Mouse (Mus musculus): ENCODE measurements around the gene Iqschfp. TPM values are rescaled to one million over a fixed set of nuclear protein-coding genes. Genes with fewer than 3 reads are reported as not detected.

The Iqschfp gene
- polyA plus RNA-seq, 1 experiment from 2014 or later = 0.54 TPM

- Histone ChIP-seq H3K4me3 (no peak overlapping the region), H3K9me3 (no peaks in the 10 kb centered on the region), H3K9ac (no peak overlapping the region), H3K4me1 (no peaks in the 10 kb centered on the region), H3K36me3 (no peaks in the 10 kb centered on the region), H3K4me2 (no peak overlapping the region), H3K27me3 (no peaks in the 10 kb centered on the region), H3K27ac (no peak overlapping the region)
- ATAC-seq (ENCODE audit: insufficient number of reproducible peaks, low FRiP score, low TSS enrichment, low read depth) = no peak
- WGBS = 49% methylated on average over 1 of the region's 1 CpGs
Observed at GRCm38 (mm10) chr3:68178248-68178647, 286.2 kb downstream of the Iqschfp start.

GRCm38 (mm10) chr3:68187471-68187870 is 295.4 kb downstream of the Iqschfp start:
- H3K4me3 ChIP-seq = no peak overlapping the region
- no peaks in the 10 kb centered on the region; the same call in 1 of the 2 replicates for H3K27me3 ChIP-seq
- ATAC-seq (ENCODE audit: insufficient number of reproducible peaks, low FRiP score, low TSS enrichment, low read depth) = no peak
- no peaks in the 10 kb centered on the region for H3K9me3 ChIP-seq
- H3K36me3 ChIP-seq = no peaks in the 10 kb centered on the region
- no peak overlapping the region for H3K4me2 ChIP-seq
- H3K9ac ChIP-seq = no peak overlapping the region
- H3K4me1 ChIP-seq = no peaks in the 10 kb centered on the region
- no peak overlapping the region for H3K27ac ChIP-seq
- 51% methylated on average over 8 of the region's 8 CpGs for WGBS

DNA sequence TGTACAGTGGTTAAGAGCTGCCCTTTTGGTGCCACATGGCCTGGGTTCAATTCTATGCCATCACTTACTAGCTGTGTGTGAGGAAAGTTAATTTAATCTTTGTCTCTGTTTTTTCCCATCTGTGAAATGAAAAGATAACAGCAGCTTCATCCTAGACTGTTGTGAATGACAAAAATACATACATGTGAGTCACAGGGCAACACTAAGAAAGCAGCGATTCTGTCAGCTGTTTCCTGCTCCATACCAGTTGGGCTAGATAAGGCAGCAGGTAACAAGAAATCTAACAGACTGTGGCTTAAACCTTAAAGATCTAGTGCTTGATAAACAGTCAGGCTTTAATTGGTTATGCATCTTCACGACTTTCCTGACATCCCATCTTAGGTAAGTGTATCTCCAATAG is 297.1 kb downstream of the Iqschfp start:
- no peaks in the 10 kb centered on the region for H3K4me1 ChIP-seq
- H3K27ac ChIP-seq = no peak overlapping the region
- WGBS = 79% methylated on average over 2 of the region's 2 CpGs

GRCm38 (mm10) chr3:68196933-68197332 is 304.9 kb downstream of the Iqschfp start:
- Histone ChIP-seq H3K4me1 (no peaks in the 10 kb centered on the region), H3K4me2 (no peak overlapping the region), H3K9me3 (no peaks in the 10 kb centered on the region), H3K36me3 (no peaks in the 10 kb centered on the region), H3K27ac (no peak overlapping the region), H3K4me3 (no peak overlapping the region), H3K27me3 (no peaks in the 10 kb centered on the region), H3K9ac (no peak overlapping the region)
- no peak for ATAC-seq (ENCODE audit: insufficient number of reproducible peaks, low FRiP score, low TSS enrichment, low read depth)
- WGBS = 83% methylated on average over 1 of the region's 1 CpGs

More for the DNA sequence above, 297.1 kb downstream of the Iqschfp start:
- Histone ChIP-seq H3K4me3 (no peak overlapping the region), H3K9me3 (no peaks in the 10 kb centered on the region), H3K27me3 (no peaks in the 10 kb centered on the region; the same call in 1 of the 2 replicates), H3K4me2 (no peak overlapping the region), H3K36me3 (no peaks in the 10 kb centered on the region), H3K9ac (no peak overlapping the region)
- no peak for ATAC-seq (ENCODE audit: insufficient number of reproducible peaks, low FRiP score, low TSS enrichment, low read depth)

- Histone ChIP-seq H3K27ac (no peak overlapping the region), H3K36me3 (no peaks in the 10 kb centered on the region), H3K9me3 (no peaks in the 10 kb centered on the region), H3K4me3 (no peak overlapping the region), H3K27me3 (peaks cover 7% of the 10 kb centered on the region; the same call in 1 of the 2 replicates), H3K4me1 (no peaks in the 10 kb centered on the region), H3K9ac (no peak overlapping the region), H3K4me2 (no peak overlapping the region)
- no peak for ATAC-seq (ENCODE audit: insufficient number of reproducible peaks, low FRiP score, low TSS enrichment, low read depth)
- WGBS = 25% methylated on average over 1 of the region's 1 CpGs
Observed at GRCm38 (mm10) chr3:68201214-68201613, 309.2 kb downstream of the Iqschfp start.

DNA sequence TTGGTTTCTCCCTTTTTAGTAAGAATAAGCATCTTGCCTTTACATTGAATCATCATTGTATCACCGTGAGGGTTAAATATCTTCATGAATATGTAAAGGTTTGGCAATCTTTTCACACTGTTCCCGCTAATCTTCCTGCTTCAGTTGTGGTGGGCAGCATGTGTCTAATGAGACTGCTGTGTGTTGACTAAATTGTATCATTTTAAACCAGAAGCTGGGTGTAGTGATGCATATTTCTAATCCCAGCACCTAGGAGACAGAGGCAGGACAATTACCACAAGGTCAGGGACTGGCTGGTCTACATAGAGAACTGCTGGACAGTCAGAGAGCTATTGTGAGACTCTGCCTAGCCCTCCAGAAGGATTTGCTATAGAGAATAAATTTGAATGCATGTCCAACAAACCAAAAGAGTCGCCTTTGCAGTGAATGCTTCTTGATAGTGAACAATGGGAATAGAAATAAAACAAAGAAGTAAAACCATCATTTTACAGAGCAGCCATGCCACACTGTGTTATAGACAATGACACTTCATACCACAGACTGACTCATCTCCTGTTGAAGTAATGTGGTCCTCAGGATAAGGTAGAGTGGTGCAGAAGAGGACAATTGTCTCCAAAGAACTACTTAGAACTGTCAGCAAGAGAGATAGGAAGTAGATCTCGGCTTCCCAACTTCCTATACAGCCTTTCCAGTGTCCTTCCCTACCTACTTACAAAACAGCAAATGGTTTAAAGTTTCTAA is 310.3 kb downstream of the Iqschfp start:
- no peaks in the 10 kb centered on the region for H3K9me3 ChIP-seq
- H3K27me3 ChIP-seq = peaks cover 9% of the 10 kb centered on the region; the same call in 1 of the 2 replicates
- no peak overlapping the region for H3K4me3 ChIP-seq
- H3K9ac ChIP-seq = no peak overlapping the region
- H3K36me3 ChIP-seq = no peaks in the 10 kb centered on the region
- no peak for ATAC-seq (ENCODE audit: insufficient number of reproducible peaks, low FRiP score, low TSS enrichment, low read depth)
- no peak overlapping the region for H3K27ac ChIP-seq
- no peaks in the 10 kb centered on the region for H3K4me1 ChIP-seq
- WGBS = 81% methylated on average over 4 of the region's 4 CpGs
- H3K4me2 ChIP-seq = no peak overlapping the region

- H3K9me3 ChIP-seq = no peaks in the 10 kb centered on the region
- ATAC-seq (ENCODE audit: insufficient number of reproducible peaks, low FRiP score, low TSS enrichment, low read depth) = no peak
- H3K4me3 ChIP-seq = no peak overlapping the region
- no peak overlapping the region for H3K4me2 ChIP-seq
- 66% methylated on average over 4 of the region's 4 CpGs for WGBS
- H3K9ac ChIP-seq = no peak overlapping the region
- H3K27me3 ChIP-seq = peaks cover 9% of the 10 kb centered on the region; the same call in 1 of the 2 replicates
- no peaks in the 10 kb centered on the region for H3K4me1 ChIP-seq
- no peak overlapping the region for H3K27ac ChIP-seq
- H3K36me3 ChIP-seq = no peaks in the 10 kb centered on the region
Observed at GRCm38 (mm10) chr3:68203934-68204467, 312.0 kb downstream of the Iqschfp start.

DNA sequence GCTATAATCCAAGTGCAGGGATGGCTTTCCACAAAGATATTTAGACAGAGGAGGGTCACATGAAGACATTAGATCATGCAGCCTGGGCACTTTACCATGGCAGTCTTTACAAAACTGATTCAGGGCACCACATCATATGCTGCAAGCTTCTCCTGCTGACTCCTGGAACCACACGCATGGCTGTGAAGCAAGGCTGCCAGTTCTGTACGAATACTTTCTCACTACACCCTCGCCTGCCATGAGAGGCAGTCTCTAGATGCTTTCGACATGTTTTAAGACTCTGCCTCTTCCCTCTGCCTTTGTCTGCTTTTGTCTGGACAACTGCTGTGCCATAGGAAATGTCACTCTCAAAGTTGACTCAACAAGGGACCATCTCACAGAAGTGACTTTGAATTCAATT is 318.4 kb downstream of the Iqschfp start:
- Histone ChIP-seq H3K4me2 (no peak overlapping the region), H3K9ac (no peak overlapping the region), H3K9me3 (no peaks in the 10 kb centered on the region), H3K4me1 (no peaks in the 10 kb centered on the region), H3K36me3 (no peaks in the 10 kb centered on the region), H3K4me3 (no peak overlapping the region), H3K27ac (no peak overlapping the region), H3K27me3 (peaks cover 9% of the 10 kb centered on the region; the same call in 1 of the 2 replicates)
- 65% methylated on average over 4 of the region's 4 CpGs for WGBS
- ATAC-seq (ENCODE audit: insufficient number of reproducible peaks, low FRiP score, low TSS enrichment, low read depth) = no peak

GRCm38 (mm10) chr3:68221452-68221851 is 329.4 kb downstream of the Iqschfp start:
- Histone ChIP-seq H3K9me3 (no peaks in the 10 kb centered on the region), H3K36me3 (no peaks in the 10 kb centered on the region), H3K4me1 (no peaks in the 10 kb centered on the region), H3K27me3 (no peaks in the 10 kb centered on the region), H3K4me3 (no peak overlapping the region), H3K27ac (no peak overlapping the region), H3K9ac (no peak overlapping the region), H3K4me2 (no peak overlapping the region)
- ATAC-seq (ENCODE audit: insufficient number of reproducible peaks, low FRiP score, low TSS enrichment, low read depth) = no peak
- 89% methylated on average over 3 of the region's 3 CpGs for WGBS

DNA sequence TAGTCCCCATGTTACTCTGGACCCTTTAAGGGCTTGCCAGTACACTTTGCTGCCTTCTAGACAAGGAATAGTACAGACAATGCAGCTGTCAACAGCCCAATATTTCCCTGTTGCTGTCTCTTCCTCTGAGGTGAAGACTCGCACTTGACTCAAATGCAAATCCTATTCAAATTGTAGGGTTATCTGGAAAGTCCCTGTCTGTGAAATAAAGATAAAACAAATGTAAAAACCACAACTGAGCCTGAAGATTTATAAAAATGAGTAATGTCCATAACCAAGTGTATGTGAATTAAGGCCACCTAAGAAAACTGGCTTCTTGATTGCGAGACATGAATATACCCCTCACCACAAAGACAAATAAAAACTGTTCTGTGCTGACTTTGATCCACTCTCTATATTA is 347.9 kb downstream of the Iqschfp start:
- WGBS = 93% methylated on average over 2 of the region's 2 CpGs
- peaks cover 5% of the 10 kb centered on the region for H3K4me1 ChIP-seq

GRCm38 (mm10) chr3:68243239-68243638 is 351.2 kb downstream of the Iqschfp start:
- Histone ChIP-seq H3K27ac (no peak overlapping the region), H3K9ac (no peak overlapping the region), H3K36me3 (no peaks in the 10 kb centered on the region), H3K4me1 (peaks cover 5% of the 10 kb centered on the region), H3K9me3 (no peaks in the 10 kb centered on the region), H3K27me3 (no peaks in the 10 kb centered on the region), H3K4me3 (no peak overlapping the region), H3K4me2 (no peak overlapping the region)
- peak; percentile 67; the same call in 1 of the 2 replicates for ATAC-seq (ENCODE audit: insufficient number of reproducible peaks, low FRiP score, low TSS enrichment, low read depth)
- 38% methylated on average over 3 of the region's 3 CpGs for WGBS

More for the DNA sequence above, 347.9 kb downstream of the Iqschfp start:
- no peaks in the 10 kb centered on the region for H3K27me3 ChIP-seq
- no peak overlapping the region for H3K9ac ChIP-seq
- H3K4me3 ChIP-seq = no peak overlapping the region
- no peaks in the 10 kb centered on the region for H3K9me3 ChIP-seq
- H3K36me3 ChIP-seq = no peaks in the 10 kb centered on the region
- no peak overlapping the region for H3K4me2 ChIP-seq
- no peak overlapping the region for H3K27ac ChIP-seq
- no peak for ATAC-seq (ENCODE audit: insufficient number of reproducible peaks, low FRiP score, low TSS enrichment, low read depth)

GRCm38 (mm10) chr3:68246154-68246553 is 354.1 kb downstream of the Iqschfp start:
- no peak overlapping the region for H3K9ac ChIP-seq
- no peak overlapping the region for H3K27ac ChIP-seq
- no peak overlapping the region for H3K4me3 ChIP-seq
- no peaks in the 10 kb centered on the region for H3K36me3 ChIP-seq
- 59% methylated on average over 4 of the region's 4 CpGs for WGBS
- peaks cover 5% of the 10 kb centered on the region for H3K4me1 ChIP-seq
- no peak for ATAC-seq (ENCODE audit: insufficient number of reproducible peaks, low FRiP score, low TSS enrichment, low read depth)
- no peaks in the 10 kb centered on the region for H3K27me3 ChIP-seq
- H3K4me2 ChIP-seq = no peak overlapping the region
- H3K9me3 ChIP-seq = no peaks in the 10 kb centered on the region
